Mouse (Mus musculus): ENCODE measurements at regions not wholly inside any gene's neighbourhood (a gene's known extent, or its start where the extent isn't known, plus 50 kb on each side); places are given as distances from the start of the nearest gene placed in this dataset.

- no peak for DNase-seq
These were observed 64.7 kb upstream of the Tnrc6c start for GRCm38 (mm10) chr11:117589422-117589821.

GRCm38 (mm10) chr11:117592570-117592969 lies 61.5 kb upstream of the Tnrc6c start:
- DNase-seq = no peak

GRCm38 (mm10) chr11:117596201-117596600 lies 57.9 kb upstream of the Tnrc6c start:
- peak; percentile 94 for DNase-seq

- DNase-seq = no peak
These were observed 56.3 kb upstream of the Tnrc6c start for GRCm38 (mm10) chr11:117597754-117598153.

GRCm38 (mm10) chr11:117598170-117598583 lies 55.9 kb upstream of the Tnrc6c start:
- peak; percentile 69 for DNase-seq

- no peak for DNase-seq
These were observed 55.5 kb upstream of the Tnrc6c start for GRCm38 (mm10) chr11:117598610-117599009.

GRCm38 (mm10) chr11:117599049-117599787 lies 54.9 kb upstream of the Tnrc6c start:
- DNase-seq = no peak

GRCm38 (mm10) chr11:117599788-117600263 lies 54.3 kb upstream of the Tnrc6c start:
- DNase-seq = no peak

- DNase-seq = no peak
These were observed 52.9 kb upstream of the Tnrc6c start for GRCm38 (mm10) chr11:117601147-117601546.

- no peak for DNase-seq
These were observed 50.1 kb upstream of the Tnrc6c start for GRCm38 (mm10) chr11:117604019-117604418.

Data from cerebellum, adult 9-11 months (tissue).